Mouse (Mus musculus) urinary bladder, postnatal 14 days (tissue): ENCODE data around the gene Matn4.

ENCODE experiments used
- DNase-seq: peaks from one replicate; pipeline ENCODE4 v3.0.0; 2021; ENCODE audit warnings: low spot score

The Matn4 gene

DNA sequence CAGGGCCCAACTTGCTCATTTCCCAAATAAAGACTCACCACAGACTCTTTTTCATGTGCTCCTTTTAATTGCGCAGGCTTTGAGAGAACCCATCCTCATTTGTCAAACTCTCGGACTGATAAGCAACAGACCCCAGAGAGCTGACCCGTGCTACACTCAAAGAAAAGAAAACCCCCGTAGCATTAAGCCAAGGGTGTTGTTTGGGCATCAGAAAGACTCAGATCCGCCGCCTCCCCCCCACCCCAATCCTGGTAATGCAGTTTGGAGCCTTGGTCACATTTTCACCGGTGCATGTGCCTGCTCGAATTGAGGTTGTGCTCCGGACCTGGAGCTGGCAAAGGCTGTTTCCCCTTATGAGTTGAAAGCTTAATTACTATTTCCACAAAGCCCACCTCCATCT lies at the start of gene Matn4:
Matn4 (minus strand) TSS at position 101 of the 400 bp plus-strand sequence.
- DNase-seq, result no peak

DNA sequence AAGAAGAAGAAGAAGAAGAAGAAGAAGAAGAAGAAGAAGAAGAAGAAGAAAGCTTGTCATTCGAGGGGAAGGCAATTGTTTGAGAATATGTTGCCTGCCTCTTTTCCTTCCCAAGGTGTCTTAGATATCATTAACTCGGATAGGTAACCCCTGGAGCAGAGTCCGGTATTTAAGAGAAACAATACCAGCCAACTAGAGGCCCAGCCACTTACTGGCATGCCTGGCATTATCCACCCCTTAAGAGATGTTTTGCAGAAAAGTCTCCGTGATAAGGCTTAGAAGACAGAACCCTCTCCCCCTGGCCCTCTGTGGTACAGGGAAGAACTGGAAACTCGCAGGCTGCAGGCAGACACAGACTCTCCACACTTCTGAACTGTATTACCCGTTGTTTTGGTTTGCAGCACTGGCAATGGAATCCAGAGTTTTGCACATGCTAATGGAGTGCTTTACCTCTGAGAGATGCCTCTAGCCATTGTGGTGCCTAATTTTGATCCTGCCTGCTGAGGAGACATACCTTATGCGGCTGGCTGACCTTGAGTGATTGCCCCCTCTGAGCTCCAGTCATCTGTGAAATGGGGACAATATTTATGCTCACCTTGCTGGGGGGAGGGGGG lies 49.0 kb upstream of the Matn4 start:
- DNase-seq, result no peak

GRCm38 (mm10) chr2:164453047-164453757 lies 48.2 kb upstream of the Matn4 start:
- no peak for DNase-seq

DNA sequence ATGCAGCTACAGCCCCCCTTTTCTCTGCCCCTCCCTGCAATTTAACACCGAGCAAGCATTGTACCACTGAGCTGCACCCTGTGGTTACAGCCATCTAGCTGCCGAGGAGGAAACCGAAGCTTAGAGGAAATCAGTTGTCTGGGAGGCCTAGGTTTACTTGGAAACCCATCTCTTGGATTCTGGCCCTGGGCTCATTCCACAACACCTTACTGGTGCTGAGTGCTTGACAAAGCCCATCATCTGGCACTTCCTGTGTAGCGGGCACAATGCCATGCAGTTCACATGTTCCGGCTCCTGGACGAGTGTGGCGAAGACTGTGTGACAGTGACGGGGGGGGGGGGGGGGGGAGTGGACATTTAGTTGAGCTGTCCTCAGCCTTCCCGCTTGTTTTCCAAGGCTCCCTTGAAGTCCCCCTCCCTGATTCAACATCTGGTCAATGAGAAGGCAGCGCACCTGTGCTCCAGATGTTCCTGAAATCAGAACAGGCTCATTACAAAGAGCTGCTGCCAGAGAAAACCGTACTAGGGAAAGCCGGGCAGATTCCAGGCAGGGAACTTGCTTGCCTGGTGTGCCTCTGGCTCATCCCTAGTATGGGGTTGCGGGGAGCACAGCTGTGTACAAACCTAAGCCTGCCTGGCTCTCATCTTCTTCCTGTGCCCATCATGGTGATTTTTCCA lies 47.2 kb upstream of the Matn4 start:
- DNase-seq, result no peak

DNA sequence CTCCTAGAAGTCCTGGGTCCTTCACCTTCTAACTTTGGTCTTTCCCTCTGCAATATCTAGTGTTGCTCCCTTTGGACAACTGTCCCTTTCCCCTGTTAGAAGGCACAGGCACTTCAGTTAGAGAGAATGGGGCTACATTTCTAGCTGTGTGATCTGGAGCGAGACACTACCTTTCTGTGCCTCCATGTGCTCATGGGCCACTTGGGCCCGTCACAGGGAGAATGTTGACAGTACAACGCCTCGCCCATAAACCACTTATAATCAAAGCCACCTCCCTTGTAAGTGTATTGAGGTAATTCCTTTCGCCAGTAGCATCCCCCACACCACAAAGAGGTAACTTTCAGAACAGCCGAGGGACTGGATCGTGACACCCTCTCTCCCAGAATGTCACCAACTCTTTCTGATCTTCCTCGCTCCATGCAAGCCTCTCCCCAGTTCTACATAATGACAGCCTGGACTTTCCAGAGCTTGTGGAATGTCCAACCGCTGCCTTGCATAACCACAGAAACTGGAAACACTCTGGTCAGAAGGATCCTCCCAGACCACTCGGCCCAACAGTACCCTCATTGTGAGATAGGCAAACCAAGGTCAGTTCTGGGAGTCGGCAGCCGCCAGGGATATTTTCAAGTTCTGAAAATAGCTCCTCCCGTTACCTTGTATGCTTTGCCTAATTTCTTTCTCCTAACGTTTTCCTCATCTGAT lies 44.5 kb upstream of the Matn4 start:
- DNase-seq, result no peak

GRCm38 (mm10) chr2:164448921-164449320 lies 44.0 kb upstream of the Matn4 start:
- no peak for DNase-seq

GRCm38 (mm10) chr2:164448140-164448539 lies 43.2 kb upstream of the Matn4 start:
- no peak for DNase-seq

- DNase-seq, result no peak
These were observed 41.1 kb upstream of the Matn4 start for GRCm38 (mm10) chr2:164446086-164446469.

- no peak for DNase-seq
These were observed 40.6 kb upstream of the Matn4 start for GRCm38 (mm10) chr2:164445399-164446085.

GRCm38 (mm10) chr2:164444701-164445100 lies 39.7 kb upstream of the Matn4 start:
- no peak for DNase-seq

- no peak for DNase-seq
These were observed 38.6 kb upstream of the Matn4 start, which contains the start of gene Sdc4 for GRCm38 (mm10) chr2:164443460-164444000. Gene Sdc4 (minus strand): TSS chr2:164443887.

GRCm38 (mm10) chr2:164443051-164443437 lies 38.1 kb upstream of the Matn4 start:
- DNase-seq, result peak; percentile 89

- peak; percentile 77 for DNase-seq
These were observed 37.5 kb upstream of the Matn4 start for GRCm38 (mm10) chr2:164442315-164443050.

- DNase-seq, result no peak
These were observed 36.8 kb upstream of the Matn4 start for GRCm38 (mm10) chr2:164441731-164442130.

- no peak for DNase-seq
These were observed 36.2 kb upstream of the Matn4 start for GRCm38 (mm10) chr2:164441155-164441554.

DNA sequence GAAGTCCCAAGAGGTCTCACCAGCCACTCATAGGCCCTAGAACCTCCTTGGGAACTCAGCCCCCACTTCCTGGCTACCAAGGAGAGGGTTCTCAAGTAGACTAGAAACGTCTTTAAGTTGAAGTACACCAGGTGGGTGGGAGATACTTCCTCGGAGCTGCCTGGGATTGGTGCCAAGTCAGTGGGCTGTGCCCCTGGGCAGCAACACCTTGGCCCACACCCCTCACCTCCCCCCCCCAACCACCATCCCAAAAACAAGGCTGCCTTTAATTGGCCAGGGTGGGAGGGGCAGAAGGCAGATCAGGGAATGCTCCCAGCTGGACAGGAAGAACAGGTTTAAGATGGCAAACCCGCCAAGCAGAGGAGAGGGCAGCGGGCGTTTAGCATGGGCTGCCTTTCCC lies 35.4 kb upstream of the Matn4 start:
- peak; percentile 78 for DNase-seq

- no peak for DNase-seq
These were observed 34.1 kb upstream of the Matn4 start for GRCm38 (mm10) chr2:164439001-164439421.

- DNase-seq, result peak; percentile 69
These were observed 33.3 kb upstream of the Matn4 start for GRCm38 (mm10) chr2:164438257-164438656.

DNA sequence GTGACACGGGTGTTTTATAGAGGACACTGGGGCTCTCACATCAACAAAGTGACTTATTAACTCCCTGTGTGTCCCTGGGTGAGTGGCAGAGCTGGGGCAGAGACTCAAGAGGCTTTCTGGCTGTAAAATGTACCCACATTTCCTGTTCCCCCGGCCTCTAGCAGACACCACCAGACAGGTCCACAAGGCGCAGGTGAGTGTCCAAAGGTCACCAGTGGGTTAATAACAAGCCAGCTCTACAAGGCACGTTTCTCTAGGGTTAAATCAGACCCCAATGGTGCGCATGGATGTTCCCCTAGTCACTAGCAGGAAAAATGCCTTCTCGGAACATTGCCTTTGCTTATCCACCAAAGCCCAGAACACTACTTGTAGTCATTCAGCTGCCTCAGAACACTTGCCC lies 32.8 kb upstream of the Matn4 start:
- DNase-seq, result no peak

DNA sequence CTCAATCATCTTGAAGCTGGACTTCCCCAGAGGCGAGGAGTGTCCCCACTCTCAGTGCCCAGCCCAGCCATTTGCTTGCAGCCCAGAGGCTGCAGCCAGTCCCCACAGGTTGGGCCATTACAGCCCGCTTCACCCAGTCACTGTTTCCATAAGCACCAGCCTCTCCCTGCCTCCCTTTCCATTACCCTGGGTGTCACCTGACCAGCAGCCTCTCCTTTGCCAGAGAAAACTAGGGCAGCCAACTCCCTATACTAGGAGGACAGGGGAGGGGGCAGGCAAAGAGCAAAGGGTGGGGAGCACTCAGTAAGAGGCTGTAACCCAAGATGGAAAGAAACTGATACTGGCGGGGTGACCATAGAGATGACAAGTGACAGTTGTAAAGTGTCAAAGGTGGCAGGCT lies 32.0 kb upstream of the Matn4 start:
- DNase-seq, result peak; percentile 47
